Mouse (Mus musculus) ES-E14 (cell line): Measurements from ENCODE around the gene Fam120a.

Experiments used
- CHD2 ChIP-seq: IDR thresholded peaks from 2 replicates; pipeline ENCODE4 v1.6.1; 2014; ENCODE audit warnings: mild to moderate bottlenecking, low read depth, low read length, inconsistent platforms
- MAFK ChIP-seq: IDR thresholded peaks from 2 replicates; pipeline ENCODE4 v1.6.1; 2014; ENCODE audit warnings: mild to moderate bottlenecking, low read depth, low read length, inconsistent platforms; ENCODE audit not compliant: insufficient read depth
- ZNF384 ChIP-seq: IDR thresholded peaks from 2 replicates; pipeline ENCODE4 v1.6.1; 2012; ENCODE audit warnings: low read depth, low read length, inconsistent platforms

DNA sequence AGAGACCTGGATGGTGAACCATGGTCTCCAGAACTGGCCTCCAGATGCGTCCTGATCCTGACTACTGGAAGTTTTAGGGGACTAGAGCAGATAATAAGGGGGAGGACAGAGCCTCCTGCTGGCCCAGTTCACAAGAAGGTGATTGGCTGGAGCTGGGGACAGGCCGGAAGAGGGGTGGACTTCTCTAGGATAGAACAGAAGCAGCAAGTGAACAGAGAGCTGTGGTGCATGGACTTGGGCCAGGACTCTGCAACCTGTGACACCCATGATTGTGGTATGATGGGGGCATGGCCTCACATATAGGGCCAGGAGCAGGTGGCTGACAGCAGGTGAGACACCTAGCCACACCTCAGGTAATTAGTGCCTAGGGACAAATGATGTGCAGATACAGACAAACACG is 113.9 kb downstream of the Fam120a start:
- TF ChIP-seq MAFK, result no peak
- TF ChIP-seq CHD2, result no peak
- no peak for TF ChIP-seq ZNF384
